ENCODE assay signal across 8 mouse cellular contexts in genomic region chr6:73221958-73222735, GRCm38 (mm10). TPM values are rescaled to one million over a fixed set of nuclear protein-coding genes. Genes with fewer than 3 reads are reported as not detected.
DNase-seq lines count a peak whose midpoint lies in the region; ATAC-seq lines count a peak whose summit lies in the region.

No protein-coding gene starts in this region.

- peak overlapping the region; percentile 93 to 94 for H3K27ac ChIP-seq in heart, embryonic 14.5 days (replicated peaks in 1 of 2; ENCODE audit: control insufficient read depth in 1 of 2, insufficient read depth in 1 of 2, low read depth in 2 of 2, low read length in 2 of 2)
- no peak overlapping the region for H3K27ac ChIP-seq in limb, embryonic 11.5 days (replicated peaks; ENCODE audit: low read depth, low read length)
- H3K27ac ChIP-seq in midbrain, embryonic 15.5 days, result peak overlapping the region; percentile 49

- H3K9me3 ChIP-seq in heart, embryonic 14.5 days (ENCODE audit: control insufficient read depth, low read length), result no peaks in the 10 kb centered on the region
- no peaks in the 10 kb centered on the region for H3K9me3 ChIP-seq in limb, embryonic 11.5 days (ENCODE audit: control insufficient read depth, low read length)
- H3K9me3 ChIP-seq in midbrain, embryonic 15.5 days, result no peaks in the 10 kb centered on the region

- ATAC-seq in heart, embryonic 14.5 days (ENCODE audit: insufficient number of reproducible peaks, insufficient read depth, low FRiP score, low read depth), result 0 out of 2 replicates have a peak, but pooled peaks have one; percentile 3
- peak; percentile 28; the same call in 1 of the 2 replicates for ATAC-seq in limb, embryonic 11.5 days (ENCODE audit: insufficient number of reproducible peaks, low FRiP score, low TSS enrichment, low read depth)
- ATAC-seq in midbrain, embryonic 15.5 days (replicated peaks), result peak; percentile 85

- peak; percentile 39 for DNase-seq in adrenal gland, postnatal 14 days
- DNase-seq in adrenal gland, adult 2 months, result no peak
- DNase-seq in right cerebral cortex, postnatal 10 days (ENCODE audit: low spot score in 2 of 2), result peak; percentile 53 to 72
- DNase-seq in right cerebral cortex, postnatal 25 days, result no peak
- DNase-seq in limb, embryonic 11.5 days (ENCODE audit: low spot score), result no peak
- no peak for DNase-seq in Muller cell, postnatal 12 days (ENCODE audit: inconsistent ontology term)

- peak overlapping the region; percentile 79 for H3K4me2 ChIP-seq in heart, embryonic 14.5 days (ENCODE audit: low read length)
- peak overlapping the region; percentile 39 for H3K4me2 ChIP-seq in limb, embryonic 11.5 days (ENCODE audit: low read depth, severe bottlenecking)
- H3K4me2 ChIP-seq in midbrain, embryonic 15.5 days, result peak overlapping the region; percentile 64

- peak overlapping the region; percentile 74 for H3K9ac ChIP-seq in heart, embryonic 14.5 days (ENCODE audit: low read length)
- H3K9ac ChIP-seq in limb, embryonic 11.5 days (ENCODE audit: low read length), result no peak overlapping the region
- H3K9ac ChIP-seq in midbrain, embryonic 15.5 days, result peak overlapping the region; percentile 6

- 25% methylated on average over 23 of the region's 23 CpGs for WGBS in heart, embryonic 14.5 days
- WGBS in limb, embryonic 11.5 days, result 36% methylated on average over 23 of the region's 23 CpGs
- 37% methylated on average over 23 of the region's 23 CpGs for WGBS in midbrain, embryonic 15.5 days

- H3K4me3 ChIP-seq in heart, embryonic 14.5 days (ENCODE audit: control insufficient read depth in 1 of 2, insufficient read depth in 1 of 2, low read depth in 1 of 2, low read length in 2 of 2), result peak overlapping the region; percentile 31 to 39
- H3K4me3 ChIP-seq in limb, embryonic 11.5 days (ENCODE audit: low read depth, low read length), result peak overlapping the region; percentile 16; the same call in 1 of the 2 replicates
- H3K4me3 ChIP-seq in midbrain, embryonic 15.5 days, result peak overlapping the region; percentile 41

- H3K27me3 ChIP-seq in heart, embryonic 14.5 days (ENCODE audit: control insufficient read depth, insufficient read depth, low read length), result no peaks in the 10 kb centered on the region
- H3K27me3 ChIP-seq in limb, embryonic 11.5 days (ENCODE audit: control insufficient read depth, insufficient read depth, low read length), result no peaks in the 10 kb centered on the region
- no peaks in the 10 kb centered on the region for H3K27me3 ChIP-seq in midbrain, embryonic 15.5 days (replicated peaks)

- H3K36me3 ChIP-seq in heart, embryonic 14.5 days (ENCODE audit: control insufficient read depth, insufficient read depth, low read length), result no peaks in the 10 kb centered on the region
- no peaks in the 10 kb centered on the region for H3K36me3 ChIP-seq in limb, embryonic 11.5 days (ENCODE audit: control insufficient read depth, insufficient read depth, low read length)
- no peaks in the 10 kb centered on the region for H3K36me3 ChIP-seq in midbrain, embryonic 15.5 days (replicated peaks)

- peaks cover 9 to 11% of the 10 kb centered on the region in 2 experiments; a peak in 2 of 4 replicates for H3K4me1 ChIP-seq in heart, embryonic 14.5 days (ENCODE audit: control insufficient read depth in 2 of 2, insufficient read depth in 2 of 2, low read length in 2 of 2)
- 0 out of 2 replicates have a peak, but pooled peaks cover 2% of the 10 kb centered on the region for H3K4me1 ChIP-seq in limb, embryonic 11.5 days (ENCODE audit: control insufficient read depth, insufficient read depth, low read length)
- peaks cover 4% of the 10 kb centered on the region for H3K4me1 ChIP-seq in midbrain, embryonic 15.5 days

RNA-seq across cellular contexts. Expression of gene Dnah6, which starts 0.7 kb away (rescaled TPM):
- total RNA-seq in adrenal gland, postnatal 14 days (2021), result 0.07 and 0.08 TPM in 2 replicates
- under 1 TPM in 1 of 2 experiments, not detected in 1; 0.03 TPM for total RNA-seq in adrenal gland, adult 2 months (2021)
- 0.01 and 0.02 TPM in 2 replicates for polyA plus RNA-seq in adrenal gland, adult 2 months (2012; rRNA removed)
- 0.14 and 0.15 TPM in 2 replicates for polyA plus RNA-seq in heart, embryonic 14.5 days (2014; fragmentation: Nextera tagmentation; extraction: Ambion mirVana)
- polyA plus RNA-seq in limb, embryonic 11.5 days (2014; fragmentation: Nextera tagmentation; extraction: Ambion mirVana), result 0.01 TPM in 2 replicates
- 0.28 and 0.31 TPM in 2 replicates for polyA plus RNA-seq in midbrain, embryonic 15.5 days (2015; fragmentation: Nextera tagmentation; extraction: Ambion mirVana)

RNA-seq across cellular contexts. Expression of gene Suclg1, which starts 26.0 kb away (rescaled TPM):
- total RNA-seq in adrenal gland, postnatal 14 days (2021), result 777 and 832 TPM in 2 replicates
- 100 to 1,000 TPM; 312 to 405 TPM for total RNA-seq in adrenal gland, adult 2 months (2021)
- 61.3 and 66.1 TPM in 2 replicates for polyA plus RNA-seq in adrenal gland, adult 2 months (2012; rRNA removed)
- 329 and 333 TPM in 2 replicates for polyA plus RNA-seq in heart, embryonic 14.5 days (2014; fragmentation: Nextera tagmentation; extraction: Ambion mirVana)
- polyA plus RNA-seq in limb, embryonic 11.5 days (2014; fragmentation: Nextera tagmentation; extraction: Ambion mirVana), result 175 and 176 TPM in 2 replicates
- 125 and 131 TPM in 2 replicates for polyA plus RNA-seq in midbrain, embryonic 15.5 days (2015; fragmentation: Nextera tagmentation; extraction: Ambion mirVana)

Comparison
In these comparisons a context has a peak if more than half of its experiments do, and no peak if none do; other contexts are left out.
1. DNase-seq: peak in adrenal gland, postnatal 14 days (single experiment) and right cerebral cortex, postnatal 10 days (2 of 2); none in adrenal gland, adult 2 months (single experiment), right cerebral cortex, postnatal 25 days (single experiment), limb, embryonic 11.5 days (single experiment) and Muller cell, postnatal 12 days (single experiment).
2. ATAC-seq: peak in every context shown above with its lines; median percentile 85 in midbrain, embryonic 15.5 days; 28 in limb, embryonic 11.5 days; 3 in heart, embryonic 14.5 days.
3. Peak in every context shown above with its lines, with median percentiles within 50 percentile points of each other: H3K4me2 ChIP-seq and H3K4me3 ChIP-seq.